Mouse (Mus musculus): ENCODE data around the gene 6820408C15Rik.

The 6820408C15Rik gene

DNA sequence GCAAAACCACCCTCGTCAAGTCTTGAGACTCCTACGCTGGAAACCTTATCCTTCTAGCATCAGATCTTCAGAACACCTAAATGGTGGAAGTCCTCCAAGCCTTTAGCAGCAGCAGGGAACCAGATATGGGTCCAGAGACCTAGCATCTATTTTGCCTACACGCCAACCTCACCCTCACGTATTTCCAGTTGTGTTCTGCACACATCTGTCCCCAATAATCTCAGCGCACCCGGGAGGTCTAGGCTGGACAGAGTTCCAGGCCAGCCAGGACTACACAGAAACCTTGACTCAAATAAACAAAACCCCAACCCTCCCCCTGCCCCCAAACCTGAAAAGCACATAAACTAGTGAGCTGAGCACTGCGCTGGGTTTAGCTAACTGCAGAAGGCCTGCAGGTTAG is 3.9 kb upstream of the 6820408C15Rik start:
- no peak for DNase-seq (ENCODE audit: low read depth, low spot score)

GRCm38 (mm10) chr2:152412526-152413157 is 2.7 kb upstream of the 6820408C15Rik start:
- no peak for DNase-seq (ENCODE audit: low read depth, low spot score)

GRCm38 (mm10) chr2:152413158-152413764 is 2.1 kb upstream of the 6820408C15Rik start:
- DNase-seq (ENCODE audit: low read depth, low spot score) = no peak

DNA sequence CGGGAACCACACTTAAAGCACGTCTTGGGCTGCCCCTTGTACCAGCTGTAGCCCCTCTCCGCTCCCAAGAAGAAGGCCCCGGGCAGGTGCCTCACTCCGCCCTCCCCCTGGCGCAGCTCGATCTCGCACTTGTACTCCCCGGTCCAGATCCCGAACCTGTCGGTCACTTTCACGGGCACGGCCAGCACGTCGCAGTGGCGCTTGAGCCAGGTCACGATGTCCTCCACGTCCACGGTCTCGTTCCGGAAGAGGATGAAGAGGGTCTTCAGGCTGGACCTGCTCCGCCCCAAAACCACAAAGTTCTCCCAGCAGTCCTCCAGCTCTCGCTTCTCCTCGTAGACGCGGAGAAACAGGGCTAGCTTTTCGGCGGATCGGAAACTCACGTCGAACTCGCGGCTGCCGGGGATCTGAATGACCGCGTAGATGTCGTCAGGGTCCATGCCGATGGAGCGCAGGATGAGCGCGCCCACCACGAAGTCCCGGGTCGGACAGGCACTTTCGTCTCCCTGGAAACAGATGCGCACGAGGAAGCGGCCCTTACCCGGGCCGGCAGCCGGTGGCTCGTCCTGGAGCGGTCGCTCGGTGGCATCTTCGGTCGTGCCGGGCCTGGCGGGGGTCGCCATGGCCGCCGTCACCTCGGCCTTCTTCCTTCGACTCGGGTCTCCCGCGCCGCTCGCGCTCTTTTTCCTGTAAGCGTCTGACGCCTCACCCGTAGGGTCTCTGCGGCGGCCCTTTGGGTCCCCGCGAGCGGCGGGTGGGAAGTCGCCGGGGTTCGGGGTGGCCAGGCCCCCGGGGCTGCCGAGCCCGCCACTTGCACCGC is 1.4 kb upstream of the 6820408C15Rik start:
- peak; percentile 59 for DNase-seq (ENCODE audit: low read depth, low spot score)

GRCm38 (mm10) chr2:152414591-152415165 is 709 bp upstream of the 6820408C15Rik start, which contains the start of gene Zcchc3:
TSS of gene Zcchc3 (minus strand) at chr2:152415027.
- DNase-seq (ENCODE audit: low read depth, low spot score) = peak; percentile 83

GRCm38 (mm10) chr2:152415786-152416185 is 399 bp downstream of the 6820408C15Rik start:
- DNase-seq (ENCODE audit: low read depth, low spot score) = no peak

GRCm38 (mm10) chr2:152427493-152427892 is 12.1 kb downstream of the 6820408C15Rik start:
- peak; percentile 36 for DNase-seq (ENCODE audit: low read depth, low spot score)

DNA sequence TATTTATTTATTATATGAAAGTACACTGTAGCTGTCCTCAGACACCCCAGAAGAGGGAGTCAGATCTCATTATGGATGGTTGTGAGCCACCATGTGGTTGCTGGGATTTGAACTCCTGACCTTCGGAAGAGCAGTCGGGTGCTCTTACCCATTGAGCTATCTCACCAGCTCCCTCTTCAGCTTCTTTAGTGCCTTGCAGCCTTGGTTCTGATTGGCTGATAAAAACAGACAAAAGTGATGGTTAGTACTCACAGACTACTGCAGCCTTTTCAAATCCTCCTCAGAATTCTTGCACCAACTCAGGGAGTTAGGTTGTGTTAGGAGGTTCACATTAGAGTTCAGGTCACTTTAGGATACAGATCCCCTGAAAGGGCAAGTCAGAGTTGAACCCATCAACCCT is 13.1 kb downstream of the 6820408C15Rik start:
- DNase-seq (ENCODE audit: low read depth, low spot score) = peak; percentile 60

- DNase-seq (ENCODE audit: low read depth, low spot score) = no peak
Observed at GRCm38 (mm10) chr2:152436405-152436901, 21.1 kb downstream of the 6820408C15Rik start.

- DNase-seq (ENCODE audit: low read depth, low spot score) = peak; percentile 76
Observed at GRCm38 (mm10) chr2:152436983-152437860, 21.8 kb downstream of the 6820408C15Rik start.

GRCm38 (mm10) chr2:152438963-152439362 is 23.6 kb downstream of the 6820408C15Rik start:
- DNase-seq (ENCODE audit: low read depth, low spot score) = no peak

- no peak for DNase-seq (ENCODE audit: low read depth, low spot score)
Observed at GRCm38 (mm10) chr2:152439833-152440232, 24.4 kb downstream of the 6820408C15Rik start.

DNA sequence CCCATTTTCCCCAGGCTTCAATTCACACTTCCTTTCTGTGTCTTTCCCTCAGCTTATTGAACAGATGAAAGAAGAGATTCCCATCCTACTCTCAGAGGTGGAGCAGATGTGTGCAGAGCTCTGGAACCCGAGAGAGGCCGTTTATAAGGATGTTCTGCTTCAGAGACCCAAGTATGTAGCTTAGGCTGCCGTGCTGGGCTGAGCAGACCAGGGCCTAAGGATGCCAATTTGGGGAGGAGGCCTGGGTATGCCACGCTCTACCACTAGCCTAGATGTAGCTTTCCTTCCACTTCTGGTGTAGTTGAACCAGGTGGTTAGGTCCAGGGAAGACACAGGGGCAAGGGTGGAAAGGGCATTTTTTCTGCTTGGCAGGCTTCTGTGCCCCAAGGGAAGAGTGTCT is 26.9 kb downstream of the 6820408C15Rik start:
- DNase-seq (ENCODE audit: low read depth, low spot score) = no peak

- no peak for DNase-seq (ENCODE audit: low read depth, low spot score)
Observed at GRCm38 (mm10) chr2:152443281-152443680, 27.9 kb downstream of the 6820408C15Rik start.

GRCm38 (mm10) chr2:152446642-152447041 is 31.3 kb downstream of the 6820408C15Rik start:
- DNase-seq (ENCODE audit: low read depth, low spot score) = no peak

- DNase-seq (ENCODE audit: low read depth, low spot score) = no peak
Observed at GRCm38 (mm10) chr2:152447461-152447860, 32.1 kb downstream of the 6820408C15Rik start.

DNA sequence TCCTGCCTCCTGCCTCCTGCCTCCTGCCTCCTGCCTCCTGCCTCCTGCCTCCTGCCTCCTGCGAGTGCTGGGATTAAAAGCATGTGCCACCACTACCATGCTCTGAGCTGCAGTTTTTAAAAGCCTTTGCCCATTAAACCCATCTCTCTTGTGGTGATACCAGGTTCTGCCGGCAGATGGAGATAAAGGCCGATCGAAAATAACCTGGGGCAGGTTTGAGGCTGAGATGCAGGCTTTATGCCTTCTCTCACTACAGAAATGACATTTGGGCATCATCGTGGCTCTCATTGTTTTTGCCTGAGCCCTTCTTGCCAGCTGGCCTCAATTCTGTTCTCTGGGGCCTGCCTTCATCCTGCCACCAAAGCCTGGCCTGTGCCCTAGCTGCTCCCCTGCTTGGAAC is 34.9 kb downstream of the 6820408C15Rik start:
- DNase-seq (ENCODE audit: low read depth, low spot score) = peak; percentile 54

GRCm38 (mm10) chr2:152452101-152452781 is 36.9 kb downstream of the 6820408C15Rik start:
- DNase-seq (ENCODE audit: low read depth, low spot score) = no peak

GRCm38 (mm10) chr2:152459241-152459640 is 43.9 kb downstream of the 6820408C15Rik start:
- DNase-seq (ENCODE audit: low read depth, low spot score) = no peak

DNA sequence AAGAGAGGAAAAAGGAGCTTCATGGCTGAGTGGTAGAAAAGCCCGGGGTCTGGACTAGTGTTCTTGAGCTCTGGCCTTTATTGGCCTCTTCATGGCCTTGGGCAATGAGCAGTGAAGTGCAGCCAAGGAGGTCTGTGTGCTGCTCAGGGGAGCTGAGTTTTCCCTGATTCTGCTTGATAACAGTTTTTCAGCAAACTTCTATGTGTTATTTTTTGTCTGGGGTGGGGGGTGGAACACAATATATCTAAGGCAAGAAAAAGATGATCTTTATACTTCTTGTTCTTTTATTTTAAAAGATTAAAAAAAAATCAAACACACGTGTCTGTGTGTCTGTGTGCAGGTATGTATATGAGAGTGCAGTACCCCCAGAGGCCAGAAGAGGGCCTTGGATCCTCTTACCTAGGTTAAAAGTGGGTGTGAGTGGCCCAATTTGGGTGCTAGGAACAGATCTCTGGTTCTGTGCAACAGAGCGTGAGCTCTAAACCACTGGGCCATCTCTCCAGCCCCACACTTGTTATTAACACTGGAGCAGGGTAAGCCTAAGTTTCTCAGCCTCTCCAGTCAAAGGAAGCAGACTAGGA is 49.3 kb downstream of the 6820408C15Rik start, which contains the start of gene Defb23:
Defb23 (minus strand) TSS at position 51 of the 581 bp plus-strand sequence.
- peak; percentile 25 for DNase-seq (ENCODE audit: low read depth, low spot score)
